8 mouse cellular contexts compared by ENCODE assay signal in the genomic region with DNA sequence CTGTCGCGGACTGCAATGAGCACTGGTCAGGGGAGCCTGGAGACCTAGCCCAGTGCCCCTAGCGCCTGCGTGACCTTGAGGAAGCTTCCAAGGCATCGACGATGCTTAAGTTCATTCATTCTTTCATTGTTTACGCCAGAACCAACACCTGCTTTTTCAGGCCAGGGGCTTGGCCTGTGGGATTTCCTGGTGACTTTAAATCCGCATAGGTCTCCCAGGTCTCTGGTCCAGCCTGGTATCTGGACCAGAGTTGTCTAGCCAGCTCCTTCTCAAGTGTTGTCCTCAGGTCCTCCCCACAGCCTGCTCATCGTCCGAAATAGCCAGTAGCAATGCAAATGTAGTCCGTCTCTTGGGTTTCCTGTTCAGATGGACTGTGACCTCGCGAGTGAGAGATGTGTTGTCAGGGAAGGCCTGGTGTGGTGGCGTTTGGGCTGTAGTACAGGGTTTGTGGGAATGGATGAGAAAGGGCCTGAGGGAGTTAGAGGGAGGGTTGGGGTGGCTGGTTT. TPM values are rescaled to one million over a fixed set of nuclear protein-coding genes. Genes with fewer than 3 reads are reported as not detected.
DNase-seq lines count a peak whose midpoint lies in the region; ATAC-seq and TF ChIP-seq lines count a peak whose summit lies in the region.

No protein-coding gene starts in this region.

- H3K4me3 ChIP-seq in gastrocnemius, adult 2 months, result peak overlapping the region; percentile 91
- peak overlapping the region; percentile 61 for H3K4me3 ChIP-seq in forebrain, embryonic 14.5 days (ENCODE audit: low read depth, low read length)
- H3K4me3 ChIP-seq in liver, embryonic 16.5 days (ENCODE audit: low read depth, low read length), result peak overlapping the region; percentile 92

- peak overlapping the region; percentile 8; the same call in 1 of the 2 replicates for H3K27ac ChIP-seq in gastrocnemius, adult 2 months
- H3K27ac ChIP-seq in forebrain, embryonic 14.5 days (ENCODE audit: low read depth, low read length), result peak overlapping the region; percentile 55; the same call in 1 of the 2 replicates
- peak overlapping the region; percentile 99 for H3K27ac ChIP-seq in liver, embryonic 16.5 days (ENCODE audit: low read length)

- peaks cover 16% of the 10 kb centered on the region; the same call in 1 of the 2 replicates for H3K4me1 ChIP-seq in forebrain, embryonic 14.5 days (ENCODE audit: control insufficient read depth, insufficient read depth, low read length)
- H3K4me1 ChIP-seq in liver, embryonic 16.5 days (ENCODE audit: control insufficient read depth, low read depth, low read length), result peaks cover 54% of the 10 kb centered on the region

- no peaks in the 10 kb centered on the region for H3K36me3 ChIP-seq in forebrain, embryonic 14.5 days (ENCODE audit: control insufficient read depth, insufficient read depth, low read length)
- peaks cover 15% of the 10 kb centered on the region for H3K36me3 ChIP-seq in liver, embryonic 16.5 days (ENCODE audit: control insufficient read depth, insufficient read depth)

- intact Hi-C loops in gastrocnemius, adult 2 months (cut with DNase I), result no loop called here
- intact Hi-C loops in gastrocnemius, postnatal 36 days (cut with DNase I), result no loop called here

- TF ChIP-seq CTCF in gastrocnemius, adult 2 months (IDR thresholded peaks at IDR 0.05), result no peak

- no peaks in the 10 kb centered on the region for H3K27me3 ChIP-seq in forebrain, embryonic 14.5 days (replicated peaks; ENCODE audit: control insufficient read depth, insufficient read depth, low read length)
- H3K27me3 ChIP-seq in liver, embryonic 16.5 days (ENCODE audit: control insufficient read depth, insufficient read depth, low read depth, low read length), result no peaks in the 10 kb centered on the region

- H3K9me3 ChIP-seq in forebrain, embryonic 14.5 days (replicated peaks; ENCODE audit: control insufficient read depth, low read length), result no peaks in the 10 kb centered on the region
- no peaks in the 10 kb centered on the region for H3K9me3 ChIP-seq in liver, embryonic 16.5 days (replicated peaks; ENCODE audit: control insufficient read depth, low read length)

- DNase-seq in gastrocnemius, adult 2 months, result no peak
- no peak for DNase-seq in gastrocnemius, postnatal 36 days
- DNase-seq in A20 (ENCODE audit: low read depth, low spot score), result peak; percentile 89
- no peak for DNase-seq in forebrain, embryonic 14.5 days (ENCODE audit: low spot score)
- DNase-seq in layer of hippocampus, adult 8-10 months (ENCODE audit: low spot score in 2 of 2), result no peak
- DNase-seq in left cerebral cortex, adult 18-20 months (ENCODE audit: low spot score in 2 of 2), result no peak
- no peak for DNase-seq in kidney, postnatal 25 days

- ATAC-seq in forebrain, embryonic 14.5 days, result no peak
- ATAC-seq in liver, embryonic 16.5 days (ENCODE audit: low read depth), result no peak

- peak overlapping the region; percentile 73 for H3K9ac ChIP-seq in forebrain, embryonic 14.5 days (ENCODE audit: low read length)
- H3K9ac ChIP-seq in liver, embryonic 16.5 days (ENCODE audit: low read depth, low read length), result peak overlapping the region; percentile 99

- peak overlapping the region; percentile 100 for H3K4me2 ChIP-seq in forebrain, embryonic 14.5 days (ENCODE audit: low read length)
- H3K4me2 ChIP-seq in liver, embryonic 16.5 days (ENCODE audit: low read depth, low read length), result peak overlapping the region; percentile 85

- WGBS in forebrain, embryonic 14.5 days, result under 1% methylated on average over 14 of the region's 14 CpGs
- WGBS in liver, embryonic 16.5 days (ENCODE audit: insufficient replicate concordance), result under 1% methylated on average over 14 of the region's 14 CpGs

RNA-seq across cellular contexts. Expression of gene E2f2, which starts 1.1 kb away (rescaled TPM):
- 1 to 10 TPM in 1 of 2 experiments, under 1 TPM in 1; 0.48 to 1.1 TPM for total RNA-seq in gastrocnemius, adult 2 months (2021)
- total RNA-seq in gastrocnemius, postnatal 36 days (2021), result 1 to 10 TPM; 1.3 to 1.9 TPM
- polyA plus RNA-seq in forebrain, embryonic 14.5 days (2014; fragmentation: Nextera tagmentation; extraction: Ambion mirVana), result 4.5 and 5.5 TPM in 2 replicates
- 83.5 and 93.6 TPM in 2 replicates for polyA plus RNA-seq in liver, embryonic 16.5 days (2015; fragmentation: Nextera tagmentation; extraction: Ambion mirVana)
- 1 to 10 TPM in 2 of 4 experiments, under 1 TPM in 2; 0.57 to 1.2 (median 0.98) TPM for total RNA-seq in layer of hippocampus, adult 8-10 months (2022)
- total RNA-seq in left cerebral cortex, adult 18-20 months (2021), result under 1 TPM; 0.30 to 0.40 TPM

RNA-seq across cellular contexts. Expression of gene Id3, which starts 30.0 kb away (rescaled TPM):
- 10 to 100 TPM; 11.3 to 21.9 TPM for total RNA-seq in gastrocnemius, adult 2 months (2021)
- total RNA-seq in gastrocnemius, postnatal 36 days (2021), result 10 to 100 TPM; 13.8 to 14.1 TPM
- 117 and 118 TPM in 2 replicates for polyA plus RNA-seq in forebrain, embryonic 14.5 days (2014; fragmentation: Nextera tagmentation; extraction: Ambion mirVana)
- polyA plus RNA-seq in liver, embryonic 16.5 days (2015; fragmentation: Nextera tagmentation; extraction: Ambion mirVana), result 37.5 and 40.6 TPM in 2 replicates
- total RNA-seq in layer of hippocampus, adult 8-10 months (2022), result 10 to 100 TPM; 40.5 to 59.5 (median 48.7) TPM
- total RNA-seq in left cerebral cortex, adult 18-20 months (2021), result 10 to 100 TPM; 34.9 to 43.2 TPM

RNA-seq across cellular contexts. Expression of gene Asap3, which starts 32.9 kb away (rescaled TPM):
- total RNA-seq in gastrocnemius, adult 2 months (2021), result 1 to 10 TPM; 1.5 to 2.5 TPM
- total RNA-seq in gastrocnemius, postnatal 36 days (2021), result 1 to 10 TPM; 1.8 to 2.1 TPM
- polyA plus RNA-seq in forebrain, embryonic 14.5 days (2014; fragmentation: Nextera tagmentation; extraction: Ambion mirVana), result 1.6 and 2.4 TPM in 2 replicates
- 2.2 and 3.0 TPM in 2 replicates for polyA plus RNA-seq in liver, embryonic 16.5 days (2015; fragmentation: Nextera tagmentation; extraction: Ambion mirVana)
- 1 to 10 TPM; 2.5 to 6.3 (median 4.6) TPM for total RNA-seq in layer of hippocampus, adult 8-10 months (2022)
- 1 to 10 TPM; 2.6 to 3.0 TPM for total RNA-seq in left cerebral cortex, adult 18-20 months (2021)

Comparison
In these comparisons a context has a peak if more than half of its experiments do, and no peak if none do; other contexts are left out.
1. H3K27ac ChIP-seq: peak in every context shown above with its lines; median percentile 99 in liver, embryonic 16.5 days; 55 in forebrain, embryonic 14.5 days; 8 in gastrocnemius, adult 2 months.